Mouse (Mus musculus): ENCODE data around the gene Zfp612. TPM values are rescaled to one million over a fixed set of nuclear protein-coding genes. Genes with fewer than 3 reads are reported as not detected.

Gene Zfp612
- total RNA-seq, 2 experiments from 2014 or later: 7.7 to 10.1 TPM

GRCm38 (mm10) chr8:110119715-110120114 lies 40.2 kb downstream of the Zfp612 start:
- DNase-seq (ENCODE audit: low spot score in 2 of 2): peak in 1 of 2 experiments; percentile 3

DNA sequence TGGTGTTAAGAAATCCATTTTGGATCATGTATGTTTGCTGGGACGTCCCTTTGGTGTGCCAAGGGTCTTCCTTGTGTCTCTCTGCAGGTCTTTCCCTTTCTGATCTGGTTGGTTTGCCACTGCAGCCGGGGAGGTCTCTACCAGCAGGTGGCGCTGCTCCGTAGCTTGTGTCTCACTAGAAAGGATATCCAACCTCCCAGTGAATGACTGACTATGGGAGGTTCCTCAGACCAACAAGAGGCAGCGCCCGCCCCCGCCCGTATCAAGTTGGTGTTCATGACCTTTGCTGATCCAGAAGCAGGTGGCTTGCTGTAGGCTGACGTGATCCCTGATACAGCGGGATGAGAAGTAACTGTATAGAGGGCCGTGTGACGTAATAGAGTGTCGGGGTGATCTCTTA lies 51.0 kb downstream of the Zfp612 start:
- peak; percentile 69 to 75 for DNase-seq (ENCODE audit: low spot score in 2 of 2)

DNA sequence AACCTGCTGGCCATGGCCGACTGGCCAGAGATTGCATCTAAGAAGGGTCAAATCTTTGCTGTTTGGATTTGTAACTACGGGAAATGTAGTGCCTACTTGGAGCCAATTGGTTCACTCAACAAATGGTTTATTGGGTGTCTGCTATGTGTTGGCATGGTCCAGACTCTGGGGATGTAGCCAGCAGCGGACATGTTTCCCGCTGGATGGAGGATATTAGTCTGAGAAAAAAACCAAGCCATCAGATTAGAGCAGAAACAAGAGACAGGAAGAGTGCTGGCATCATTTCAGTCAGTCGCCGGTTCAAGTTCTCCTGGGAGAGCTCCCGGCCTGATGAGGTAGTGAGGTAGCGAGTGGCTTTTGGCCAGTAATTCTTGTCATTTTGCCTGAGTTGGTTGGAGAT lies 54.7 kb downstream of the Zfp612 start:
- DNase-seq (ENCODE audit: low spot score in 2 of 2): no peak

- no peak for DNase-seq (ENCODE audit: low spot score in 2 of 2)
Measured at GRCm38 (mm10) chr8:110135515-110135914, 56.0 kb downstream of the Zfp612 start.

DNA sequence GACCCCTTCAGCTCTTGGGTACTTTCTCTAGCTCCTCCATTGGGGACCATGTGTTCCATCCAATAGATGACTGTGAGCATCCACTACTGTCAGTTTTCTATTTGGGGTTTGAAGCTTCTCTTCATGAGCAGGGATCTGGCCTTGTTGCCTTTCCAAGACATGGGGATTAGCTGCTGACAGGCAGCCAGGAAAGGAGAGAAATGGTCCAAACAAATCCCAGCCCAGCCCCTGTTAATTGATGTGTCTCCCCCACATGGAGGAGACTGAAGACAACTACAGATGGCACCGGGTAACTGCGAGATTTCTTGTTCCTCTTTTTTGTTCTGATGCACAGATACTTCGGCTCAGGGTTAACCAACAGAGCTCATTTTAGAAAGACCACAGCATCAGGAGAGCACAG lies 60.6 kb downstream of the Zfp612 start:
- DNase-seq (ENCODE audit: low spot score in 2 of 2): no peak

GRCm38 (mm10) chr8:110140770-110141169 lies 61.2 kb downstream of the Zfp612 start:
- DNase-seq (ENCODE audit: low spot score in 2 of 2): no peak

Other genes starting within 250 kb of the Zfp612 start
- gene Phlpp2, start 211.2 kb upstream of the Zfp612 start, total RNA-seq (2021): 1 to 10 TPM; 7.1 to 8.0 TPM
- under 1 TPM; 0.19 to 0.23 TPM for gene Marveld3, start 117.5 kb upstream of the Zfp612 start, total RNA-seq (2021)
- gene Tat, start 89.3 kb upstream of the Zfp612 start, total RNA-seq (2021): 1 to 10 TPM in 1 of 2 experiments, under 1 TPM in 1; 0.13 to 1.3 TPM
- gene Chst4, start 40.0 kb upstream of the Zfp612 start, total RNA-seq (2021): 1 to 10 TPM; 1.5 to 2.4 TPM
- gene Gm21964, start 21.5 kb downstream of the Zfp612 start, total RNA-seq (2021): not detected
- not detected for gene Gm17720, start 23.0 kb downstream of the Zfp612 start, total RNA-seq (2021)
- 1 to 10 TPM in 1 of 2 experiments, under 1 TPM in 1; 0.36 to 1.2 TPM for gene Calb2, start 88.5 kb downstream of the Zfp612 start, total RNA-seq (2021)
- 1 to 10 TPM; 7.3 to 8.0 TPM for gene Cmtr2, start 135.9 kb downstream of the Zfp612 start, total RNA-seq (2021)
- under 1 TPM; 0.03 to 0.17 TPM for gene Hydin, start 187.2 kb downstream of the Zfp612 start, total RNA-seq (2021)